Mouse (Mus musculus) c-Kit-positive CD71-positive TER-119-positive erythroid progenitor cells, embryonic 14.5 days (primary cell): ENCODE results near the gene Soat2.

ENCODE experiments used
- DNase-seq: peaks from one replicate; pipeline ENCODE4 v3.0.0-alpha.2; 2013; ENCODE audit warnings: low spot score

Soat2 gene

DNA sequence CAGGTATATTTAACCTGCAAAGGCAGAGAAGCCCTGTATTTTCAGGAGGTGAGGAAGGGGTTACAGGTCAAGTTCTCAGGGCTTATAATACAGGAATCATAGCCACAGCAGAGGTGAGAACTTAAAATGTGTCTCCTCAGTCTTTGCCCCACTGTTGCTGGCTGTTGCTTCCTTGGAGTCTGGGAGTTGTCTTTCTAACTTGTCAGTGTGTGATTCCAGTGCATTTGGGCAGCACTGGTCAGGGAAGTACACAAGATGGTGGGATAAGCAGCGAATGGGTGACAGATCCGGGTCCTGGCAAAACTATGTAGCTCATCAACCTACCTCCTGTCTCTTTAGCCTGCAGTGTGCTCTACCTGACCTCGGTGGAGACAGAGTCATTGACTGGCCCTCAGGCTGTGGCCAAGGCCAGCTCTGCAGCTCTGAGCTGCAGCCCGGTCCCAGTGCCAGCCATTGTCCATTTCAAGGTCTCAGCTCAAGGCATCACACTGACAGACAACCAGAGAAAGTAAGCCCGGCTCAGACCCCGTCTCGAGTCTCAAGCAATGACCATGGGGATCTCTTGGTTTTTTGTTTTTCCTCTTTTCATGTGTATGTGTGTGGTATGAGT lies 35.6 kb upstream of the Soat2 start:
- no peak for DNase-seq

GRCm38 (mm10) chr15:102115731-102116231 lies 34.5 kb upstream of the Soat2 start:
- DNase-seq, result no peak

DNA sequence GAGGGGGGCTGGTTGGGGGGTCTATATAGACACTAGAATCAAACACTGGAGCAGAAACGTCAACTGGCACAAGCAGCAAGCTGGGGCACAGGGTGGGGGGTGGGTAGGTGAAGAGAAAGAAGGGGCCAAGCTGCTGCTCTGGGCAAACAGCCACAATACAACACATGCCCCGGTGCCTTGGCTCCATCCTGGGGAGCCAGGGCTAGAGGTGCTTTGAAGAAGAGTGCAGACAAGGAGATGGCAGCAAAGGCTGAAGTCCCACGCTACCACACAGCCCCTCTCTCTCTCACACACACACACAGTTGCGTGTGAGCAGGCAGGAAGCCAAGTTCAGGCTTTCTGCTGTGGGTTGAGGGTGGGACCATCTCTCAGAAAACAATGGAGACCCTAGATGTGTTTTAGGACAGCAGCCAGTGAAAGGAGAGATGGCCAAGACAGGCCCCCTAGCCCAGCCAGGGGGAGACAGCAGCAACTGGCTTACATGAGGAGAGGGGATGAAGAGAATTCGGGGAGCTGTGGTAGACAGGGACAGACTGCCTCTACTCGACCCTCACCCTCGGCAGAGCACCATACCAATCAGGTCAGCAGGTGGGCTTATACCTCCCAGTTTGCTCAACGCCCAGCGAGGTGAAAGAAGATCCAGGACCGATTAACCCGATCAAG lies 33.4 kb upstream of the Soat2 start:
- DNase-seq, result no peak

GRCm38 (mm10) chr15:102117461-102118443 lies 32.6 kb upstream of the Soat2 start:
- no peak for DNase-seq

GRCm38 (mm10) chr15:102118591-102118990 lies 31.7 kb upstream of the Soat2 start:
- no peak for DNase-seq

- no peak for DNase-seq
Measured at GRCm38 (mm10) chr15:102119121-102119830, 31.1 kb upstream of the Soat2 start.

GRCm38 (mm10) chr15:102119831-102120170 lies 30.5 kb upstream of the Soat2 start:
- no peak for DNase-seq

DNA sequence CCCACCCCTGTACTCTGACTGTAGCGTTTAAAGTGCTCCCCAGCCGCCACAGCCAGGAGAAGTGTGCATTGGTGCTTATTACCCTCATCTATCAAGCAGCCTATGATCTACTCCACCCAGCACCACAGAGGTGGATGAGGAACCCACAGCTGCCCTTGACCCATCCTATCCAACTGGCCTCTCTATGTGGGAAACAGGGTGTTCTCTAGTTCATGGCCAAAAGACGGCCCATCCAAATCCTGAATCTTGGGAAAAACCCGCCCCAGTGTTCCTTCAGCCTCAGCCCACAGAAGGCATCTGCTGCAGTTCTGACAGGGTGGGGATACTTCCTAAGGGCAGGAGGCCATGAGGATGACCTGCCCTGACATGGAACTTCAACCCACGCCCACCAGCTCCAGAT lies 29.8 kb upstream of the Soat2 start:
- no peak for DNase-seq

- DNase-seq, result no peak
Measured at GRCm38 (mm10) chr15:102126303-102126702, 24.0 kb upstream of the Soat2 start.

DNA sequence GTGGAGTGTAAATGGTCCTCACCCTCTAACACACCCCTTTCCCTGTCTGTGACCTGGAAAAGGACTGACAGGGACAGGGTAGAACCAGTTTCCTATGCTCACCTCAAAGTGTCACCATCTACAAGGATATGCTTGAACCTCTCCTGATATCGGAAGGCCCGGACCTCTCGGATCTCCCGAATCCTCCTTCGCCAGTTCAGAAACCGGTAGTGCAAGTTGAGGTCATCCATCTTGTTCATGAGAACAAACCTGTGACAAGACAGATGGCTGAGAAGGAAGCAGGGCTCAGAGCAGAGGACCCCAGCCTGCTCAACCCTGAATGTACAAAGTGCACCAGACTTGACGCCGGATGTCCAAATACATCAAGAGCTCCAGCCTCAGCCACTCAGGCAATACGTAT lies 17.0 kb upstream of the Soat2 start:
- no peak for DNase-seq

DNA sequence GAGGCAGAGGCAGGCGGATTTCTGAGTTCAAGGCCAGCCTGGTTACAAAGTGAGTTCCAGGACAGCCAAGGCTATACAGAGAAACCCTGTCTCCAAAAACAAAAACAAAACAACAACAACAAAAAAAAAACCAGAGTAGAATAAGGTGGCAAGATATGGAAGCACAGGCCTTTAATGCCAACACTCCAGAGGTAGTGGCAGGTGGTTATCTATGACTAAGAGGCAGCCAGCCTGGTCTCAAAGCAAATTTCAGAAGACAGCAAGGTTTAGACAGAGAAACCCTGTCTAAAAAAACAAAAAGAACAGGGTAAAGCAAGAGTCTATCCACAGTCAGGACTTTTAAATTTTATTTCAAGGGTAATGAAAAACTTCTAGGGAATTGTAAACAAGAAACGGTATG lies 15.6 kb upstream of the Soat2 start:
- DNase-seq, result no peak

DNA sequence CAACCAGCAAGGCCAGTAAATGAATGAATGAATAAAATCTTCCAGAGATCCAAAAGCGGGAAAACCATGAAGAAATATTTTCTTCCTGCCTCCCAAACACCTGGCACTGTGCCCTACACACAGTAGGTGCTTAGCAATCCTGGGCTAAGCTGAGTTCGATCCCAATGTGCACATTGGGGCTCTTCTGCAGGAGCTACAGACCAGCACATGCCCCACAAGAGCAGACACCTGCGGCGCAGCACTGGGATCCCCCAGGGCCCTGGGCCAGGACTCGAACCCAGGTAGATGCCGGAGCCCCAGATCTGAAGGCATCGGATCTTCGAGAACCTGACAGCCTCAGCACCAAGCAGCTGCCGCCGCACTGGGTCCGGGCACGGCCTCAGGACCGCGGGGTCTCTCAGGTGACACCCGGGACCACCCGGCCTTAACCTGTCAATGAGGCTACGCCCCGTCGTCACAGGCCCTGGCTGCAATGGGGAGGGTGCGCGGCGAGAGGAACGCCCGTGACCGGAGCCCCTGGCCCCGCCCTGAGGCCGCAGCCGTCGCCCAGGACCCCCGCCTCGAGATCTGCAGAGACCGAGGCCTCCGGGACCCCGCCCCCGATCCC lies 14.7 kb upstream of the Soat2 start:
- DNase-seq, result no peak

DNA sequence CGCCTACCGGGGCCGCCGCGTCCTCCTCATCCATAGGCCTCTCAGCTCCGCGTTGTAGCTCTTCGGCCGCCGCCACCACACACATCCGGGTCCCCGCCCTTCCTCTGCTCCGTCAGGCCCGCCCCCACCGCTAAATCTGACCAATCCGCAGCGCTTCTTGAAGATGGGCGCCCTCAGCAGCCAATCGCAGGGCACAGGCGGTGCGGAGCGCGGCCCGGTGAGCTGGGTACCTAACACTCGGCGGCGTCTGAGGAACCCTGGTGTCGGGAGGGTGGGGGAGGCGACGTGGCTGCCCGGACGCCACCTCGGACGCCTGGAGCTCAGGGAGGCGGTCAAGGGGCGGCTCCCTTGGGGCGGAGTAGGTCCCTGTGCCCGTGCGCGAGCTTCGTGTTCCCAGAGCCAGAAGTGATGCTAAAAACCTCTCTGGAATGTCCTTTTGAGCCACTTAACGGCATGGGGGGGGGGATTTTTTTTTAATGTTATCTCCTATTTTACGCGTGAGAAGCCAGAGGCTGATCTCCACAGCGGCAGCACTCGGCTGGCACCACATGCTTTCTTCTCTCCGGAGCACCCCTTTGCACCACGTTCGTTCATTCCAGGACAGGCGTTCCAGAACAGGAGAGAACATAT lies 14.1 kb upstream of the Soat2 start, which contains the start of gene Spryd3:
Gene Spryd3, minus strand, starts transcription at position 106 of the 630 bp plus-strand sequence.
- peak; percentile 96 for DNase-seq

DNA sequence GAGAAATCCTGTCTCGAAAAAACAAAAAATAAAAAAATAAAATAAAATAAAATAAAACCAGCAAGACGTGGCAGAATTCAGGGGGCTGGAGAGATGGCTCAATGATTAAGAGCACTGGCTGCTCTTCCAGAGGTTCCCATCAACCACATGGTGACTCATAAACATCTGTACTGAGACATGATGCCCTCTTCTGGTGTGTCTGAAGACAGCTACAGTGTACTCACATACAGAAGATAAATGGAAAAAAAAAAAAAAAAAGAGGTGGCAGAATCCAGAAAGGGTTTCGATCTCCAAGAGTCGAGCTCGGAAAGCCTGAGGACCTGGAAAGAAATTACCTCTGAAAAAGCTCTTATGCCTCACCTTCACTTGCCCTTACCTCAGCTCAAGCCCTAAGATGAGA lies 9.2 kb upstream of the Soat2 start:
- DNase-seq, result no peak

GRCm38 (mm10) chr15:102142914-102143912 lies 7.1 kb upstream of the Soat2 start:
- DNase-seq, result no peak

DNA sequence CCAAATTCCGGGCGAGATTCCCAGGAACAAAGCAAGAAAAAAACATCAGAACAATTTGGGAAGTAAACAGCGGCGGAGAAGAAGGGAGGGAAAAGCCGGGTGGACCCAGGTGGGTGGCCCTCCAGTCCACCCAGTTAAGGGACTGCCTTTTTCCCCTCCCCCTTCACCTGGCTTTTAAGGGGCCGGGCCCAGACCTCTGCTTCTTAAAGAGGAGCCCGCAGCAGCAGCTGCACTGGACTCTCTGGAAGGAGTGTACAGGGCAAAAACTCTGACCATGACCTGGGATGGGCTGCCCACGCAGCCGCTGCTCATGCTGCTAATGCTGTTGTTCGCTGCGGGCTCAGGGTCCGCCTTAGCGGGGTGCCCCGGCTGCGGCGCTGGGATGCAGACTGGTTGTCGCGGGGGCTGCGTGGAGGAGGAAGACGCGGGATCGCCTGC lies 6.0 kb upstream of the Soat2 start, which contains the start of gene Igfbp6:
Gene Igfbp6, plus strand, starts transcription at position 89 of the 438 bp plus-strand sequence.
- DNase-seq, result no peak

DNA sequence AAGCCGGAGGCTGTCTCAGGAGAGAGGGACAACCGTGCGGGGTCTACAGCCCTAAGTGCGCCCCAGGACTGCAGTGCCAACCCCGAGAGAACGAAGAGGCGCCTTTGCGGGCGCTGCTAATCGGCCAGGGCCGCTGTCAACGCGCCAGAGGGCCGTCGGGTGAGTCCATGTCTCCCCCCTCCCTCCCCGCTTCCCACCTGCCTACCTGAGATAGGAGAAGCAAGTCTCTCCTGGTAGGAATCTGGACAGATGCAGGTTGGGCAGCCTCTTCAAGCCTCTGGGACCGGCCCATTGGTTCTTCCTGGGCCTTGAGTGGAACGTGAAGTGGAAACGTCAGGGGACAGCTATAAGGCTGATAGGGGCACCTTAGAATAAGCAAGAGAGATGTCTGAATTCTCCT lies 5.6 kb upstream of the Soat2 start:
- no peak for DNase-seq

DNA sequence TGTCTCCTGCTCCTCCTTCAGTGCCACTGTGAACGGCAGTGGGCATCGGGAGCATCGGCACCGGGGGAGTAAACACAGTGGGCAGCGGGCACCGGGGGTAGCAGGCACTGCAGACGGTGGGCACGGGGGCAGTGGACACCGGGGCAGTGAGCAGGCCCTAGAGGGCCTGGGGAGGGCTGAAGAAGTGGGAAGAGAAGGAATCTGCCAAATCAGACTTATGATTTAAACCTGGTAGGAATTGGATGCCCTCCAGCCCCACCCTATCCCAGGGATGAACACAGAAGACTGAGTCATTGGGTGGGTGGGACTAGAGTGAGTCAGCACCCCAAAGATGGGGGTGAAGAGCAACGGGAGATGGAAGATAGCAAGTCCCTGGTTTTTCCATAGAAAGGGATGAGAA lies 5.0 kb upstream of the Soat2 start:
- no peak for DNase-seq

DNA sequence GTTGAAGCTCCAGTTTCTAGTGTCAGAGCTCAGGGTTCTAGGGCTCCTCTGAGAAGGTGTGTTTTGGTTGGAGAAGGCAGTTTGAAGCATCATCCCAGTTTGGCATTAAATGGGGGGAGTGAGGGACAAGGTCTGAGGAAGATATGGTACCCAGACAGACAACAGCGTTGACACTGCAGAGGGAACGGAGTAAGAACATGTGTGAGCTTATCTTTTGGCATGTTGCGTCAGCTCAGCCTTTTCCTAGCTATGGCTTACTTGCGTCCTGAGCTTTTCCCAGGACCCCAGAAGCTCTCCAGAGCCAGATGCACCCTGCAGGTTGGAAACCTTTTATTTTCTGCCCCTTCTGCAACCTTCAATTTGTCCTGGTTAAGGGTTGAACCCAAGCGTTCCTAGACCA lies 4.2 kb upstream of the Soat2 start:
- DNase-seq, result no peak

DNA sequence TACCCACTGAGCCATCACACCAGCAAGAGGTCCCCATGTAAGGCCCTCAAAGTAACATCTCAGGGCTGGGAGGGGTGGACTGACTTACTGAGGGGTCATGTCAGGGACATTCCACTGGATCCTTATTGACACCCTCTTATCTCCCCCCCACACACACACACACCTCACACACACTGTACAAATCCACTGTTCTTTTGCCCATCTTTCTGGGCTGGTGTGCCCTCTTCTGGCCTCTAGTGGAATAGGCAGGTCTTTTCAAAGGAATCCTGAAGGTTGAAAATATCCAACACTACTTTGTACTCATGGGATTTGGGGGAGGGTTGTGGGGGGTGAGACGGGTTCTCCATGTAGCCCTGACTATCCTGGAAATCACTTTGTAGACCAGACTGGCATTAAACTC lies 3.4 kb upstream of the Soat2 start:
- DNase-seq, result peak; percentile 41
